Mouse (Mus musculus) right cerebral cortex, adult 18-20 months (tissue): Measurements from ENCODE around the gene Fastk.
A peak's percentile ranks its signal among the peaks of the same experiment; 100 is the strongest.
"Not testable (repeated sequence)": the region's sequence is repeated elsewhere in the genome, so short reads cannot be mapped to it uniquely, and the experiment has no call there.

Experiments
- DNase-seq: peaks from one replicate; pipeline ENCODE4 v3.0.0; 2022; ENCODE audit warnings: mixed read lengths

Fastk gene

DNA sequence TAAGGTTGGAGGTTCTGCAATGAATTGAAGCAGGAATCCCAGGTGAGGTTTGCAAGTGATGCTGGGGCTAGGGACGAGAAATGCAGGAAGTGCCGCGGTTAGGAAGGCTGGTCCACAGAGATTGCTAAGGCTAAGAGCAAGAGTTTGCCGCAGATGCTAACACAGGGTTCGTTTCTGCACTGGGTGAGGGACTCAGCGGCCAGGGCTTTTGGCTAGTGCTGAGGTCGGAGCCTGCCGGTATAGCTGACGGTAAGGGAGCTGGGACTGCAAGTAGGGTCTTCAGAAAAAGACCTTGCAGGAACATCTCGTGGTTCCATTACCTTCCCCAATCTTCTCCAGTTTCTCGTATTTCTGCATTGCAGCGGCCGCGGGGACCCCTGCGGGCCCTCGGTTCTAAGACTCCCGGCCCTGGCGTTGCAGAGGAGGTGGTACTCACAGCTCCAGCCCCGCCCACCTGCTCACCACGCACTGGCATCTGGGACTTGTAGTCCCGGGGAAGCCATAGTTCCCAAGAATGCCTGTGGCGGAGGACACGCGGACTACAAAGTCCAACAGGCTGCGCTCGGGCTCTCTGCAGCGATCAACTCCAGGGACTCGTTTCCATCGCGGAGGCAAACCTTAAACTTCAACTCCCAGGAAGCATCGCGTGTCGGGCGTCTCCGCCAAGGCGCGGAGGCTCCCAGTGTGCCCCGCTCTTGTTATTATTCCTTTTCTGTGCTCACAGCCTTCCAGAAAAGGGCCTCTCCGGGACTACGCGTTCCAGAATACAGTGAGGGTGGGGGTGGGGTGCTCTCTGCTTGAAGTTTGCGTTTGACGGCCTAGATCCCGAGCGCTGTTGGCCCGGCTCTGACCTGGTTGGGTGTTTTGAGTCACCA is 21.7 kb downstream of the Fastk start, which contains the start of the genes Cdk5 and Slc4a2:
Gene Cdk5, minus strand, starts transcription at position 402 of the 875 bp plus-strand sequence.
Gene Slc4a2, plus strand, starts transcription at position 709 of the 875 bp plus-strand sequence.
- DNase-seq: peak; percentile 100

DNA sequence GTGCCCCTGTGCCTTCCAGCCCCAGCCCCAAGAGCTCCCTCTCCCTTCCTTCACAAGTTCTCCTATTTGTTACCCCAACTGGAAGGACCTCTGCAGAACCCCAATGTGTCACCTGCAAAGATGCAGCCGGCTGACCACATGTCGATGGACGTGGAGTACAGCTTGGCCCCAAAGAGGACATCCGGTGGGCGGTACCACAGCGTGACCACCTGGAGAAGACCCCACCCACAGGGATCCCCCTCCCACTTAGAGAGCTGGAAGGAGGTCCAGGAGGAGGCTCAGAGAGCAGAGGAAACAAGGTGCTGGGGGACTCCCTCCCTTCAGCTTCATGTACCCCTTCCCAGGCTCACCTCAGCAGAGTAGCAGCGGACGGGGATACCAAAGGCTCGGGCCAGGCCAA is 24.7 kb downstream of the Fastk start:
- no peak for DNase-seq

DNA sequence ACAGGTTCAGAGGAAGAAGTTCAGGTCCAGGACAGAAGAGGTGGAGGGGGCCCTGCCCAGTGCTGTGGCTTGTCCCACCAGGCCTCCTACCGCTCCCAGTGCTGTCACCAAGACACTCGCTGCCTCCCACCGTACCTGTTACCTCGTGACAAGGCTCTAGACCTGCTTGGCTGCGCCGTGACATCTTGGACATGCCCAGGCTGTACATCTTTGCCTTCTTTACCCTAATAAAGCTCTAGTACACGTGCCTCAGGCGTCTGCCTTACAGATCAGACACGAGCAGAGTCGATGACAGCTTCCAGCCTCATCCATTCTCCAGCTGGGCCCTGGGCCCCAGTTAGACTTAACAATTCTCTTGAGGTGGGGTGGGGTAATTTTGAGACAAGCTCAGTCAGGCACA is 27.5 kb downstream of the Fastk start:
- DNase-seq: no peak

DNA sequence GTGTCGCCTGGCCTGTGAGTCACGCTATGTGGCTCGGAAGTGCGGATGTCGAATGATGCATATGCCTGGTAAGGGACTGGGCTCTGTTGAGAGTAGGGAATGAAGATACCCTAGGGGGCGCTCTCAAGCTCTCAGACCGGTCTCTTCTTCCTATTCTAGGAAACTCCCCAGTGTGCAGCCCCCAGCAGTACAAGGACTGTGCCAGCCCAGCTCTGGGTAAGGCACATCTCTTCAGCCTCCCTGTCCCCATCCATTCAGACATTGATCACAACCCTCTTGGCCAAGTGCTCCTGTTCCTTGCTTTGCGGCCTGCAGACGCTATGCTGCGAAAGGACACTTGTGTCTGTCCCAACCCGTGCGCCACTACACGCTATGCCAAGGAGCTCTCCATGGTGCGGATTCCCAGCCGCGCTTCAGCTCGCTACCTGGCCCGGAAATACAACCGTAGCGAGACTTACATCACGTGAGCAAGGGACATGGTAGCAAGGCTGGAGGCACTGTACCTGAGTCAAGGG is 28.8 kb downstream of the Fastk start:
- peak; percentile 66 for DNase-seq

DNA sequence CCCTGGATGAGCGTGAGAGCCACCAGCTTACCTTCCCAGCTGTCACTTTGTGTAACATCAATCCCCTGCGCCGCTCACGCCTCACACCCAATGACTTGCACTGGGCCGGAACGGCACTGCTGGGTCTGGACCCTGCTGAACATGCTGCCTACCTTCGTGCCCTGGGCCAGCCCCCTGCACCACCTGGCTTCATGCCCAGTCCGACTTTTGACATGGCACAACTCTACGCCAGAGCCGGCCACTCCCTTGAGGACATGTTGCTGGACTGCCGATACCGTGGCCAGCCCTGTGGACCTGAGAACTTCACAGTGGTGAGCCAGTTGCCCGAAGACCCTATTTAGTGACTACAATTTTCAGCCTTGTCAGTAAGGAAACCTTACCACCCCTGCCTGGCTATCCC is 31.1 kb downstream of the Fastk start:
- DNase-seq: no peak

DNA sequence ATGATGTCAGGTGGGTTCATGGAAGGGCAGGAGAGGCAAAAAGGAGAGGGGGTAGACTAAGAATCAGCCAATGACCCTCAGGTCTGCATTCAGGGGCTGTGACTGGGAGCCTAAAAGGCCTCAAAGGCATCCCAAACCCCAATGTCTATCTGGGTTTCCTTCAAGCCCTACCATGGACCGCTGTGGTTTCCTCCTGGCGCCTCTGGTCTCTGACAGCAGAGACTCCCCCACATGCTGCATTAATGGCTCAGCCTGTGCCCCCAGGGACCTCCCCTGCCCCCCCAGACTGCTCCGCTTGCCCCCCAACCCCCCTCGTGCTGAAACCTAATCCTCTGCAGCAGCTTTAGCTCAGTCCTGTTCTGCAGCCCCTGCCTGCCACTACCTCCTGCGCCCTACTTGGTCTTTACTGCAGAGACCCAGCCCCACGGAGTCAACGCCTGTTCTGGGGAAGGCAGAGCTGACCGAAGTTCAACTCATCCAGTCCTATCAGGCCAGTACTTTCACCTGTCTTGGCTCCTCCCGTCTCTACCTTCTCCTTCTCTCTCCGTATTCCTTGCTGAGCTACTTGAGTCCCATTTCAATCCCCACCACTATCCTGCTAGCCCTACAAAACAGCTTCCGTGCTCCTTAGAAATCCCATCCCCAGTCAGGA is 31.9 kb downstream of the Fastk start, which contains the start of gene Asic3:
Gene Asic3, plus strand, starts transcription at position 351 of the 652 bp plus-strand sequence.
- DNase-seq: no peak

DNA sequence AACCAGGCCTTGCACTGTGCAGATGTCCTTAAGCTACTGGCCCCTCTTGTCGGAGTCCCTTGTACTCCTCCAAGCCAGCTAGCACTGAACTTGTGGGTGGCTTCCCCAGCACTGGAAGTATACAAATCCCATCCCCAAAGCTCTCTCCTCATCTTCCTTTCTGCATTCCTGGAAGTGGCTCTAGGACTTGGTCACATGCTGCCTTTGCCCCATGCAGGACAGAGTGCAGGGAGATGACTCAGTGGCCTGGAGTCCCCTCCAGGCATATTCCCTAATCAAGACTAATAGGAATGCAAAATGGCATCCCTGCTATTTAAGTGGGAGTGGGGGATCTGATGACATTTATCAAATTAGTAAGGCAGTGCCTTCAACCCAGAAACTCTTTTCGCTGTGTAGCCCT is 33.0 kb downstream of the Fastk start:
- DNase-seq: no peak

DNA sequence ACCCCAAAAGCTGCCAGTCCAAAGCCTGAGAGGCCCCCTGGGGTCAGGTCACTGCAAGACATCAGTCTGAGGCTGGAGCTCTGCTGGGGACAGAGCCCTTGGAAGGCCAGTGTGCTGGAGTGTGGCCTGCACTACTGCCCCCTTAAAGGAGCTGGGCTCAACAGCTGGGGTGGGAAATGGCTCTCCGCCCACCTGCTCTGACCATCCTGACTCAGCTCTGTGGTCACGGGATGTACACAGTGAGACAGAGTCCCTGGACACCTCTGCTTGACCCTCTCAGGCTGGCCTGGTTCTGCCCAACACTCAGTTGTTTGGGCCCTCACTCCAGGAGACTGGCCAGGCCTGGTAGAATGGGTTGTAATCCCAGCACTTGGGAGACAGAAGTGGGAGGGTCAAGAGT is 35.6 kb downstream of the Fastk start:
- DNase-seq: no peak

DNA sequence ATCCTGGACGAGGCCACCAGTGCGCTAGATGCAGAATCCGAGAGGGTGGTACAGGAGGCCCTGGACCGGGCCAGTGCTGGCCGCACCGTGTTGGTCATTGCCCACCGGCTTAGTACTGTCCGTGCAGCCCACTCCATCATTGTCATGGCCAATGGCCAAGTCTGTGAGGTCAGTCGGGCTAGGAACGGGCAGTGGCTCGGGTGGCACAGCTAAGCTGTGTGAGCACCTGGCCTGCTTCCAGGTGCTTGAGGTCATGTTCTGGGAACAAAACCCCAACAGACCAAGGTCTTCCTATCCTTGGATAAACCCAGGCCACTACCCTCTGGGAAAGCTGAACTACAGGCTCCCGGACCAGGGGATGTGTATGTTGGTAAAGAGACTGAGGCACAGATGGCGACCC is 36.4 kb downstream of the Fastk start:
- no peak for DNase-seq

DNA sequence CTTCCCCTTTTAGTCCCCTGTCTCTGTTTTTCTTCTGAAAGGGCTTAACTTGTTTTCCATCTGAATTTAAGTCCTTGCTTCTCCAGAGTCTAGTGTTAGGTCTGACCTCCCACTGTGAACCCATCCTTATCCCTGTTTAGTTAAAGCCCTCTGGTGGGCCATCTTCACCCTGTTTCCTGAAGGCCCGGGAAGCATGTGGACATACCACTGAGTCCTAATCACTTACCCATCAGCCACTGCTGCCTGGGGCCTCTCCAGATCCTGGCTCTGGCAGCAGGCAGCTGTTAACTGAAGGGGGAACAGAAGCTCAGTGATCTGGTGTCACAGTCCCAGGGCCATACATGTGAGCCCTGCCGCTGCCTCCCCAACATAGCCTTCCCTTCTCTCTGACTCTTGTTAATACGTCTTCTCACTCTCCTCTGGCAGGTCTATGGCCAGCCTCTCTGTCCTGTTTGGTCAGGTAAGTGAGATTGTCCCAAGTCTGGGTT is 39.7 kb downstream of the Fastk start:
- DNase-seq: no peak

DNA sequence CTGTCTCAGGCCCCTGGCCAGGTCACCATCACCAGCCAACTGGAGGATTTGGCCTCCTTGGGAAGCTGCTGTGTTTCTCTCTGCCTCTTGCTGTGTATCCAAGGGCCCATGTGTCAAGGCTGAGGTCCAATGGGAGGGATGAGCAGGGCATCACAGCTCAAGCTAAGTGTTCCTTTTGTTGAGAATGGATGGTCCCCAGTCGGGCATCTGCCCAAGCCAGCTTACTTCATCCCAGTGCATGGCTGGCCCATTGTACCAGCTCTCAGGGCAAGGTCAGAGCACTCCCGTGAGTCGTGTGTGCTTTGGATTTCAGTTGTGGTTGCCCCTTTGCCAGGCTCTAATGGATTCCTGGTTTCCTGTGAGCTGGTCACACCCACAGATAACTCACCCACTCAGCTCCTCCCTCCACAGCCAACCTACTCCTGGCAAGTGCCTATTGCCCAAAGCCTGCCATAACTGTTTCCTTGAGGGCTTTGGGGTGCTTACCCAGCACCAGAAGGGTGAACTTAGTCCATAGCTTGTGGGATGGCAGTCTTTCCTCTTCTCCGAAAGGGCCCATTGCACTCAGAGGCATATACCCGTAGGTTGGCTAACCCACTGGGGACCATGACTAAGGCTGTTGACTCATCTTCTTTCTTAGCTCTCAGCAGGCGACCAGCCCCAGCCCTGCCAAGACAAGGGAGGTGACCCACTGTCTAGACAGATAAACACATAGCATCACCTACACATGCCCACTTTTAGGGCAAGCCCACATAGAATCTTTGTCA is 40.3 kb downstream of the Fastk start:
- peak; percentile 29 for DNase-seq

DNA sequence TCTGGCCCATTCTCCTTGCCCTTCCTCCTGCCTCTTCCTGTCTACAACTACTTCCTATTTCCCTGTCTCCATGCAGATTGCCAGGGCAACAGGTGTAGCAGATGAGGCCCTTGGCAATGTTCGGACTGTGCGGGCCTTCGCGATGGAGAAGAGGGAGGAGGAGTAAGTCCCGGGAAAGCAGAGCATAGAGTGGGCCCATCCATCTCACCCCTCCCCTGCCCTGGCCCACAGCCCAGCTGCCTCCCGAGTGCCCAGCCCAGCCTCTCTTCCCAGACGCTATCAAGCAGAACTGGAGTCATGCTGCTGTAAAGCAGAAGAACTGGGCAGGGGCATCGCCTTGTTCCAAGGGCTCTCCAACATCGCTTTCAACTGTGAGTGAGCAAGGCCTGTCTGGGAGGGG is 43.1 kb downstream of the Fastk start:
- no peak for DNase-seq

DNA sequence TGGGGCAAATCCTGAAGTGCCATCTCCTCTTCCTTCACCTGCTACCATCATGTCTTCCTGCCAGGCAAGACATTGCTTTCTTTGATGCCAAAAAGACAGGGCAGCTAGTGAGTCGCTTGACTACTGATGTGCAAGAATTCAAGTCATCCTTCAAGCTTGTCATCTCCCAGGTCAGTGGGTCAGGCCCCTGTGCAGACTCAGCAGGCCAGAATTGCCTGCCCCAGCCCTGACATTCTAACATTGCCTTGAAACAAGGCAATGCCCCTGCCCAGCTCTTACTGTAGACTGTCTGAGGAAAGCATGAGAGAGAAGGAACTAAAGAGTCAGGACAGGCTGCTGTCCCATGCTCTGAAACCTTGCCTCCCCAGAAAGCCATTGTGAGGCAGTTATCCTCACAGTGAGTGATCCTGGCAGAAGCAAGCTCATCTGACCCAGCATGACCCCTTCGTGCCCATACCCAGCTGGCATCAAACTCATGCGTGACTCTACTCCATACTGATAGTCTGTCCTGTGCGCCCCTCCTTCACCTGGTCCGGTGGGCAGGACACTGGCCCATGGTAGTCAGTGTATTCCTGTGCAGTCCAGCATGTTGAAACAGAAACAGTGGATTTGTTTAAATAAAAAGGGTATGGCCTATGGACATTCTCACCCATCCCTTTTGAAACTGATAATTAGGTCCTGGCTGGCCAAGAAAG is 44.0 kb downstream of the Fastk start:
- no peak for DNase-seq

DNA sequence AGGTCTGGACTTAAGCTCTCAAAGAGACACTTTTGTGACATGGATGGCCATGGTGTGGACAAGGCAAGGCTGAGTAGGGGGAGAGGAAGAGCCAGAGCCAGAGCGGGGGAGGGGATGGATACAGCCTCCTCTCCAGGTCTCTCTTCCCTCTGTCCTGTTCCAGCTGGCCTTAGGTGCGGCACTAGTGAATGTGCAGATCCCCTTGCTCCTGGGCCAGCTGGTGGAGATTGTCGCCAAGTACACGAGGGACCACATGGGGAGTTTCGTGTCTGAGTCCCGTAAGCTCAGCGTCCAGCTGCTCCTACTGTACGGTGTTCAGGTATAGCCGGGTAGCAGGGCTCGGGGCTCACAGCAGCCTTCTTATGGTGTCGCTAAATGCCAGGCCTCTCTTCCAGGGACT is 44.7 kb downstream of the Fastk start:
- DNase-seq: no peak

DNA sequence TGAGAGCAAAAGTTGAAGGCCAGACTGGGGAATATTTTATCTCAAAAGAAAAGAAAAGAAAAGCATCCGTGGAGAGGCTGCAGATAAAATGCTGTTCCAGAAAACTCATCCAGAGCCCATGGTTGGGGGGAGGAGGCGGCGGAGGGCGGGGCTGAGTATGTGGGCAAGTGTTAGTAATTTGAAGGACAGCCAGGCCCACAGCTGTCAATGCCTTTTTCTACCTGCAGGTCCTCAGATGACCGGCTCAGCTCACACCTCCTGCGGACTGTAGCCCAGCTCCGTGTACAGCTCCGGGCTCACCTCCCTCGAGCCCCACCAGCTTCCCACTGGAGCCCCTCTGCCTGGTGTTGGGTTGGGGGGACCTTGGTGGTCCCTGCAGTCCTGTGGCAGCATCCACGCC is 45.4 kb downstream of the Fastk start:
- no peak for DNase-seq

DNA sequence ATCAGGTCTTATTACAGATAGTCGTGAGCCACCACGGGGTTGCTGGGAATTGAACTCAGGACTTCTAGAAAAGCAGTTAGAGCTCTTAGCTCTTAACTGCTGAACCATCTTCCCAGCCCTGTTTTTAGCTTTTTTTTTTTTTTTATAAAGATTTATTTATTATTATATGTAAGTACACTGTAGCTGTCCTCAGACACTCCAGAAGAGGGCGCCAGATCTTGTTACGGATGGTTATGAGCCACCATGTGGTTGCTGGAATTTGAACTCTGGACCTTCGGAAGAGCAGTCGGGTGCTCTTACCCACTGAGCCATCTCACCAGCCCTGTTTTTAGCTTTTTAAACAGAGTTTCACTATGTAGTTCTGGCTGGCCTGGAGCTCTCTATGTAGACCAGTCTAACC is 48.8 kb downstream of the Fastk start:
- DNase-seq: not testable (repeated sequence)

DNA sequence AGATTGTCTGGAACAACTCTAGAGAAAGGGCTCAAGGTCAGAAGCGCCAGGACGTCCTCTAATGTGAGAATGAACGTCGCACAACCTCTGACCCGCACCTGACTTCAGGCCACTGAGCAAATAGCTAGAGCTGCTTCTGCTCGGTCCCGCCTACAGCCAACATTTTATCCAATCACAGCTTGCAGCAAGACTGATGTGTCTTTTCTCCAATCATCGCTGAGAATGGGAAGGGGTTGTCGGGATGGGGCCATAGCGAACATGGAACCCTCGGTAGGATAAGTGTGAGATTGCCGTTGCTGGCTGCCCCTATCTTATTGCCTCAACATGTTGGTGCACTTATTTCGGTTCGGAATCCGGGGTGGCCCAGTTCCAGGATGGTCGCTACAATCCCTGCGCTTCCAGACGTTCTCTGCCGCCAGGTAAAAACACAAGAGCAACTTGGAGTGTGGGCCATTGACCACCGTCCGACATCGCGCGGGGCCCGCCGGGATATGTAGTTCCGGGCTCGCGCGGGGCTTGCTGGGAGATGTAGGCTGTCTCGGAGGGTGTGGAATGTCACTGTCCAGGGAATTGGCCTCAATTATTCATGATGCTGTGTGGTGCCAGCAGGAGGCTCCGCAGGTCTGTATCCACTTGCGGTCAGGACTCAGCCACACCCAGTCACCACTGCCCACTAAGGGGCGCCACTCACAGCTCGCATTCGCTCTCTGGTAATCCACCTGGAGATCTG is 50.8 kb downstream of the Fastk start:
- peak; percentile 97 for DNase-seq

DNA sequence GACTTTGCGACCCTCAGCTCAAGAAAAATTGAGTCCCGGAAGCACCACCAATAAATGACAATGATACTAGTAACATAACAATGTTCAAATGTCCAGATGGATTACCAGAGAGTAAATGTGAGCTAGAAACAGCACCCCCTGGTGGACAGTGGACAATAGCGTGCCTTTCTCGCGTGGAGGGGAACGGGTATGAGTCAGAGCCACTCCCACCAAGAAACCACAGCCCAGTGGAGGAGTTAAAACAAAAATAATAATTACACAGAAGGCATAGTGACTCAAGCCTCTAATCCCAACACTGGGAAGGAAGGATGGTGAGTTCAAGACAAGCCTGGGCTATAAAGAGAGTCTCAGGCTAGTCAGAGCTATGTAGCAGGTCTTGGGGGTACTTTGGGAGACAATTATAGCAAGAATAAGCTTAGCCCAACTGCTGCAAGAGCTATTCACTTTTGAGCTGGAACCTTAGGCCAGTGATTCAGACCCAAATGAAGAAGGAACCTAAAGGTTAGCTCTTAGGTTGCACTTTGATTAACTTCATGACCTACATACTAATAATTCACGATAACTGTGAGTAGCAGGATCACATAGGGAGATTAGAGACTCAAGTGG is 51.6 kb downstream of the Fastk start, which contains the start of gene Abcb8:
Gene Abcb8, plus strand, starts transcription at position 272 of the 606 bp plus-strand sequence.
- peak; percentile 90 for DNase-seq

DNA sequence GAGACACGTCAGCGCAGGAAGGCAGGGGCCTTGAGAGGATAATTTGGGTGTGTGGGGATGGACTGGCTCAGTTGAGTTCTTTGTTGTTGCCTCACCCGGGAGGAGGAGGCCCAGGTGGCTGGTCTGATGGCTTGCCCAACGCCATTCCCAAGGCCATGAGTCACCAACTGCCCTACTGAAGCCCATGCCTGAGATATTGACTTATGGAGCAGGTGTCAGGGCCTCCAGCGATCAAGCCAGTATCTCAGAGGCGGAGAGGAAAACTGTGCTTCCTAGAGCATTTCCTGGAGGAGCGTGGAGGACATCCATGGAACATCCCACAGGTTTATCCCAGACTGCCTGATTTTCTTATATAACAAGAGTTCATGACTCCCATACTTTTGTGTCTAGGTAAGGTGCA is 52.4 kb downstream of the Fastk start:
- DNase-seq: no peak

DNA sequence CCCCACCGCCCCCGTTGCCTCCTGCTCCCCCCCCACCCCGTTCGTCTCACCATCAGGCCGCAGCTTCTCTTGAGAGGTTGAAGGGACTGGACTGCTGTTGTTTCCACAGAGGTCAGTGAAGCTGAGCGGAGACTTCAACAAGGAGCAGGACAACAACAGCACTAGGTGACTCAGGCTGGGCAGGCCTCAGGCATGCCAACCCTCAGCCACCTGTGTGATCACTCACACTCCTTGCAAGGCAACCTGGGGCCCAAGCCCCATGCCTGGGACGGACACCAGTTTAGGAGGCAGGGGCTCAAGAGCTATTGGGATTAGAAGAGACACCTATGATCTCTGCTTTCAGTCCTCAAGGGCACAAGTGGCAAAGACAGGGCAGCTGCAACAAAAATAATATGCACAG is 53.2 kb downstream of the Fastk start, which contains the start of gene Atg9b:
Gene Atg9b, minus strand, starts transcription at position 280 of the 400 bp plus-strand sequence.
- DNase-seq: no peak

DNA sequence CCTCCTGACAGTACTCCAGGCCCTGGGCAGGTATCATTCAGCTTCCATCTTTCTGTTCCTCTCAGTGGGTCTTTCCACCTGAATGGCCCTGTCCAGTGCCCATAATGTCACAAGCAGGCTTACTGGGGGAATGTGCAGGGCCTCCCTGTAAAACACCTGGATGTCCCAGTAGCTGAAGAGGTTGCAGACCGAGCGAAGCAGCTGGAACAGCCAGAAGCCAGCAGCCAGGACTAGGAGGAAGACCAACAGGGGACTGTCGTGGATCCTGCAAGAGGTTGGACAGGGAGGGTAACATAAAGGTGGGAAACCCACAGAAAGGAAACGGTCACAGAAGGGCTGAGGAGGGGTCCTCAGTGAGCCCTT is 55.4 kb downstream of the Fastk start:
- no peak for DNase-seq
